Mouse (Mus musculus) frontal cortex, postnatal 14 days (tissue): ENCODE measurements around the gene Bbs9.
A peak's percentile ranks its signal among the peaks of the same experiment; 100 is the strongest.
"Not testable (repeated sequence)": the region's sequence is repeated elsewhere in the genome, so short reads cannot be mapped to it uniquely, and the experiment has no call there.

Experiments
- DNase-seq, 2 experiments: peaks; one replicate each; pipeline ENCODE4 v3.0.0; 2022; ENCODE audit warnings: low spot score in 2 of 2

The Bbs9 gene

DNA sequence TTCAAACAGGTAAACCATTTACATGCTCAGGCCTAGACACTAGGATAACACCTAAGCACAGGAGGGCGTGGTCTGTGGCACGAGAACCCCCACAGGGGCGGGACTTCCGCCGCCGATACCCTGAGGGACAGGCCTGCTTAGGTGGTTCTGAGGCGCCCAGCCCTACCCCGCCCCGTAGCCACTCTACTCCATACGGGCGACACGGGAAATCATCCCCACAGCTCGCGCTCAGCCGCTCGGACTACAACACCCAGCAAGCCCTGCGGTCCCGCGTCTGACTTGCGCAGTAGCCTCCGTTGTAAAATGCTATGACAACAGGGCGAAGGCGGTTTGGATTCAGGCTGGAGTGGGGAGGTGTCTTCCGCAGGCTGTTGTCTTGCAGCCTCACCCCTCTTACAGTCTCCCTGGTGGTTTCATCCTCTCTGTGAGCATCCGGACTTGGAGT, at the start of gene Bbs9:
Gene Bbs9 (plus strand): TSS at position 292 of the 445 bp plus-strand sequence.
- DNase-seq, result peak; percentile 92 to 95

DNA sequence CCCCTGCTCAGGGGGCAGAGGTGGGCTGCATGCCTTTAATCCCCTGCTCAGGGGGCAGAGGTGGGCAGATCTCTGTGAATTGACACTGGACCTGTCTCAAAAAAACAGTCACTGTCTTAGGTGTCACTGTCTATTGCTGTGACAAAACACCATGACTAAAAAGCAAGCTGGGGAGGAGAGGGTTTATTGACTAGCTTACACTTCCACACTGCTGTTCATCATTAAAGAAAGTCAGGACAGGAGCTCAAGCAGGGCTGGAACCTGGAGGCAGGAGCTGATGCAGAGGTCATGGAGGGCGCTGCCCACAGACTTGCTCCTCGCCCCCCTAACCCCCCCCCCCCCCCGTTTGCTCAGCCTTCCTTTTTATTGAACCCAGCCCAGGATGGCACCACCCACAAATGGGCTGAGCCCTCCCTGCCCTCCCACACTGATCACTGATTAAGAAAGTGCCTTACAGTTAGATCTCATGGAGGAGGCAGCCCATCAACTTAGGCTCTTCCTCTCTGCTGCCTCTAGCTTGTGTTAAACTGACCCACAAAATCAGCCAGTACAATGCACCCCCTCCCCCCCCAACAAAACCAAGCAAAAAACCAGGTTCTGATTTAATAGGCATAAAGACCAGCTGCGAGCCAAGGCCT, 47.4 kb upstream of the Bbs9 start:
- DNase-seq, result no peak

DNA sequence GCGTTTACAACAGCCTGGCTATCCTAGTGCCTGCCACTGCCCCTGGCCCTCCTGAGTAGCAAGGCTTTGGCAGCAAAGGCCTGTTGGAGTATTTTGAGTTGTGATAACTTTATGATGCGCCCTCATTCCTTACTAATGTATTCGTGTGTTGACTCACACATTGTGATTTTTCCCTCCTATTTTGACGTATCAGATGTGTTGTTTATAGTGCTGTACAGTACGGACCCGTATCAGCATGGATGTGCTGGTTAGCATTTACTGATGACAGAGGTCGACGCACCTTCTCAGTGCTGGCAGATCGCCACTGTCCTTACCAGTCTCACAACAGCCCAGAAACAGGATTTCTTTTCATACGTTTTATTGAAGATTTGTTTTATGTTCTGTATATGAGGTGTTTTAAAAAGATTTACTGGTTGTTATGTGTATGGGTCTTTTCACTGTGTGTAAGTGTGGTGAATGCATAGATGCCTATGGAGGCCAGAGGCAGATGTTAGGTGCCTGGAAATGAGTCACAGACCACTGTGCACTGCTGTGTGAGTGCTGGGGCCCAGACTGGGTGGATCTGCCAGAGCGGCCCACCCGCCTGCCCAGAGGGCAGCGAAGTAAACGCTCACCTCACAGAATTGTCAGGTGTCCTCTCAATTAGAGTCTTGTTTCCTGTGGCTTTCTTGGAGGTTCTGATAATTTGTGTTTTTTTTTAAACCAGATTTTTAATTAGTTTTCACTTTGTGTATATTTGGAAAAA, 46.7 kb upstream of the Bbs9 start:
- DNase-seq, result no peak

GRCm38 (mm10) chr9:22429533-22430241, 45.8 kb upstream of the Bbs9 start:
- no peak for DNase-seq

DNA sequence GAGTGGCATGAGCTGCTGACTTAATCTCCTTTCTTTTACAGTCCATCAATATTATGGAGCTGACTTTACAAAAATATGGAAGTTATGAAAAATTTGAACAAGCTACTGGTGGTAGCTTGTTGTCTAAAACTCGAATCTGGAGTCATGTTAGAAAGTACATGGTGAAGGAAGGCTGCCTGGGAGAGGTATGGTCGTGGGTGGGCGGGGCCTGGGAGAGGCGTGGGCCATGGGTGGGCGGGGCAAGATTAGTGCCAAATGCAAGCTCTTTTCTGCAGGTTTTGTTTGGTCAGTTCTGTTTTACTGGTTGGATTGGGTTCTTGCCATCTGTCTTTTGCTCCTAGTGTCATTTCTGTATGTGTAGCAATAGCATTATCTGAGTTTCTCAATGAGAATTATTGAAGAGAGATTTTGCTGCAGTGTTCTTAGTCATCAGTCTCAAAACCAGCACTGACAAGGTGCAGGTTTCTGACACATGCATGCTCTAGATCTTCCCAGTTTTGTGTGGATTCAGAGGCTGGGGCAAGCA, 45.1 kb upstream of the Bbs9 start:
- no peak for DNase-seq

DNA sequence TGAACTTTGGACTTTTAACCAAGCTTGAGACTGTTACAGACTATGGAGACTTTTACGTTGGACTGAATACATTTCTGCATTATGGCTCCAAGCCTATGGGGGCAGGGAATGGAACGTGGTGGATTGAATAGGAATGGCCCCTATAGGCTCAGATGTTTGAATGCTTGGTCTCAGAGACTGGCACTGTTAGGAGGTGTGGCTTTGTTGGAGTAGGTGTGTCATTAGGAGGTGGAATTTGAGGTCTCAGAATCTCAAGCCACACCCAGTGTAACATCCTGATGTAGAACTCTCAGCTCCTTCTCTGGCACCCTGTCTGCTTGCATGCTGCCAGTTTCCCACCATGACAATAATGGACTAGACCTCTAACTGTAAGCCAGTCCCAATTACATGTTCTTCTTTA, 42.3 kb upstream of the Bbs9 start:
- DNase-seq, result no peak

DNA sequence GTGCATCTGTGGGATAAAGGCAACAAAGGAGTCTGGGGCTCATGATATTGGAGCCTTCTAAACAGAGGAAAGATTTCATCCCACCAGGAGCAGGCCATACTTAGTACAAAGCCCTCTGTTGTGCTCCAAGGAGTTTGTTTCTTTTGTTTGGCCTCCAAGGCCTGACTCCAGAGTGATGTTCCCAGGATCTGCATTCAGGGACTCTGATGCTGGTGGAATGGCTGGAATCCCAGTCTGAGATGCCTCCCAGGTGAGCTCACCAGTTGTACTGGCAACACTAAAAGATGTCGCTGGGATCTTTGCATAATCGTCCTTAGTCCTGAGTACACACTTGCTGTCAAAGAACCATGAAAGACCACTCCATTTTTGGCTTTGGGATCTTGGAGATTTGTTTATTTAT, 41.4 kb upstream of the Bbs9 start:
- DNase-seq, result no peak

DNA sequence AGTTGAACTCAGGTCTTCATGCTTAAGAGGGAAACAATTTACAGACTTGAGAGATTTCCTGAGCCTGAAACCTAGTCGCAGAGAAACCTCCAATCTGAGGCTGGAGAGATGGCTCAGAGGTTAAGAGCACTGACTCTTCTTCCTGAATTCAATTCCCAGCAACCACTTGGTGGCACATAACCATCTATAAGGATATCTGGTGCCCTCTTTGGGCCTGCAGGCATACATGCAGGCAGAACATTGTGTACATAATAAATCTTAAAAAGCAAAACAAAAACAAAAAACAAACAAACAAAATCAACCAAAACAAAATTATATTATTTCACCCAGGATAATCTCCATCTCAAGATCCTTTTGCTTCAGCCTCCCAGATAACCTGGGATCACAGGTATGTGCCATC, 36.7 kb upstream of the Bbs9 start:
- DNase-seq, result no peak

DNA sequence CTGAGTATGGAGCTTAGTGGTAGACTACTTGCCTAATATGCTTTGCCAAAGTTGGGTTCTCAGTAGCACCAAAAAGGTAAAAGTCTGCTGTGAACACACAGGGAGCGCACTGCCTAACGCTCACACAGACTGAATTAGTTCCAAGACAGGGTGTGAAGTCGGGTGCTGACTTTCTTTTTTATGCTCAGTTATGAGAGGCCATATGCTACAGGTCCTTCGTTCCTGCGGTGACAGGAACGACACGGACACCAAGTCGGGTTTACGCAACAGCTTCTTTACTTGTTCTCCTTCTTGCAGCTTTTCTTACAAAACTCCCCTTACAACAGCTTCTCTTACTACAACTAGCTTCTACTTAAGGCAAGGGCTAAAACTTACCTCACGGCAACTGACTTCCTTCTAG, 32.4 kb upstream of the Bbs9 start:
- DNase-seq, result no peak

- no peak for DNase-seq
These were observed 30.4 kb upstream of the Bbs9 start for GRCm38 (mm10) chr9:22445123-22445522.

GRCm38 (mm10) chr9:22447213-22447612, 28.3 kb upstream of the Bbs9 start:
- DNase-seq, result no peak

- DNase-seq, result no peak
These were observed 27.1 kb upstream of the Bbs9 start for GRCm38 (mm10) chr9:22448420-22448819.

DNA sequence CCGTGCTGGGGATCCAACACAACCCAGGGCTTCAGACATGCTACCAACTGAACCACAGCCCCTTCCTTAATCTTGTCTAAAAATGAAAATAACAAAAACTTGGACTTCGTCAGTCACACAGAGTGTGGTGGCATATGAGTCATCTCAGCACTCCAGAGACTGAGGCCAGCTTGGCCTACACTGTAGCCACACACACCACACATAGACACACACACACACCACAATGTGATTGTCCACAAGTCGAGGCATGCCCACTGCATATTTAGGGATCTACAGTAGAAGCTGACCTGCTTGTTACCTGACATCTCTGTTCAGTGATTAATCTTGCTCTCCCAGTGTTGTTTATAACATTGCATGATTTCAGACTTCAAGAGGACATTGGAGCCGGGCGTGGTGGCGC, 26.3 kb upstream of the Bbs9 start:
- no peak for DNase-seq

GRCm38 (mm10) chr9:22452697-22453096, 22.8 kb upstream of the Bbs9 start:
- no peak for DNase-seq

DNA sequence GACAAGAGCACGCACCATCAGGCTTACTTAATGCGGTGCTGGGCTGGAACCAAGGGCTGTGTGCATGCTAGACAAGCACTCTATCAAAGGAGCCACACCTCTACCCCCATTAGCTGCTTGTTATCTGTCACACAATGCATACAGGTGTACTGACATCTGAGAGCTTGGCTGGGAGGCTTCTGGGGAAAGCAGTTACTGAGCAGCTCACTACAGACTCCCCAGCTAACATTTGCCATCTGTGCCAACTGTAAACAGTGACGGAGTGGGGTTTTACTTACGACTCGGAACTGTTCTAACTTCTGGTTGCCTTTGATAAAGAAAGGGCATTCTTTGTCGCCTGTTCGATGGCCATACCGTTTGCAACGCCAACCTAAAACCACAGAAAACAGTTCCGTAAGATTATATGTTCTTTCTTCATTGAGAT, 22.0 kb upstream of the Bbs9 start:
- no peak for DNase-seq

GRCm38 (mm10) chr9:22453990-22454389, 21.5 kb upstream of the Bbs9 start, which contains the start of gene Gm17545:
TSS of gene Gm17545 (plus strand) at chr9:22454290.
- DNase-seq, result not testable (repeated sequence)

DNA sequence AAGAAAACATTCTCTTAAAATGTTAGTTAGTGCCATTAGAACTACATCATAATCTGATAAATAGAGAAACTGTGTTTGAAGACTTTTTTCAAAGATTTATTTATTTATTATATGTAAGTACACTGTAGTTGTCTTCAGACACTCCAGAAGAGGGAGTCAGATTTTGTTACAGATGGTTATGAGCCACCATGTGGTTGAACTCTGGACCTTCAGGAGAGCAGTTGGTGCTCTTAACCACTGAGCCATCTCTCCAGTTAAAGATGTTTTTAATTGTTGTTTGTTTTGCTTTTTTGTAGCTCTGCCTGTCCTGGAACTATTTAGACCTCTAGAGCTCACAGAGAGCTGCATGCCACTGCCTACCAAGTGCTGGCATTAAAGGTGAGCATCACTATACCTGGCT, 20.5 kb upstream of the Bbs9 start:
- no peak for DNase-seq

DNA sequence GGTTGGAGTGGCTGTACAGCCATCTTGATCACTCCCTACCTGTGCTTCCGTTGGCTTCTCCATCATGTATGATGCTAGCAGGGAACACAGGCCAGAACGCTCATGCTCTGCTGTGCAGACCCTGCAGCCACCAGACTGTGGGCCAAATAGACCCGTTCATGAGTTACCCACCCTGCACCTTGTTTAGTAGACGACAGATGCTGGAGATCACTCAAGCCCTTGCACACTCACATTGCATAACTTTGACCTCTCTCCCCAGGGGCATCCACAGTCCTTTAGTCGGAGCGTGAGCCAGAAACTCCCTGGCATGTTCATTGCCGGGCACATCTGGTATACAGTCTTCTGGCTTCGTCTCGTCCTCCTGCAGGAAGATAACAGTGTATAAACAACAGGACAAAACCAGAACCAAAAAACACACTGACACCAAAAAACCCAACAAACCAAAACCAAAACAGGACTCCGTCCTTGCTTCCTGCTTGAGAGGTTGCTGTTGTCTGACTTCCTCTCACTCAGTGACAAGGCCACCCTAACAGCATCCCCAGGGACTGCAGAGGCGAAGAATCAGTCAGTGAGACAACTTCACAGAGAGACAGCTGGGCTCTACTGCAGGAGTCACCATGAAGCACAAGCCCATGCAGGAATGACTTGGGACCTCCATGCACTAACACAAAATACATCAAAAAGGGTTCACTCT, 18.2 kb upstream of the Bbs9 start:
- no peak for DNase-seq

GRCm38 (mm10) chr9:22461946-22462345, 13.6 kb upstream of the Bbs9 start:
- no peak for DNase-seq

DNA sequence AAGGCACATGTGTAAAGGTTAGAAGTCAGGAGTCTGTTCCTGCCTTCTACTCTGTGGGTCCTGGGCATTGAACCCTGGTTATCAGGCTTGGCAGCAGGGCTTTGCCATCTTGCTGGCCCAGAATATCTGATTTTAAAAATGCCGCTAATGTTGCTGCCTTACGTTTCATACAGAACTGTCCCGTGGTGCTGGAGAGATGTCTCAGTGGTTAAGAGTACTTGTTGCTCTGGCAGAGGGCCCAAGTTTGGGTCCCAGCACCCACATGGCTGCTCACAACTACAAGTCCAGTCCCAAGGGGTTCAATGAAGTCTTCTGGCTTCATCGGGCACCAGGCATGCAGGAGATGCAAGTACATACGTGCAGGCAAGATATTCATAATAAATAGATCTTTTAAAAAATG, 9.3 kb upstream of the Bbs9 start:
- no peak for DNase-seq

GRCm38 (mm10) chr9:22467371-22468169, 7.9 kb upstream of the Bbs9 start:
- DNase-seq, result no peak
